Mouse (Mus musculus) thymus, postnatal 25 days (tissue): ENCODE data around the gene Fbxw19.
"Not testable (repeated sequence)": the region's sequence is repeated elsewhere in the genome, so short reads cannot be mapped to it uniquely, and the experiment has no call there.

ENCODE experiments used
- DNase-seq: peaks from one replicate; pipeline ENCODE4 v3.0.0; 2022

Gene Fbxw19

DNA sequence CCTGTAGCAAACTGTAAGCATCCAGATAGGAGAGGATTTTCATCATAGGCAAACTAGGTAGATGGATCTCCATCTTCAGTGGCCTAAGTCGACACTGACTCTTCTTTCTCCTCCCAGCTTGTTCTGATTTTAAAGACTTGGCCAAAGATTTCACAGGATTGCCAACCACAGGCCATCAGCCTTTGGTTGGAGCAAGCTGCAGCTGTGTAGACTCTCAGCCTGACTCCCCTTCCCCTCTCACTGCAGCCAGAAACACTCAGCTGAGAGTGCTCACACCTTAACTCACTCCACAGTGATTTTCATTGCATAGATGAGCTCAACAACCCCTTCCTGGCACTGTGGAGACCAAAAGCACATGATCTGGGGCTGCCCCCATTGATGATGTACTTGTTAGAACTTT is at the start of gene Fbxw19:
Gene Fbxw19, minus strand, starts transcription at position 101 of the 400 bp plus-strand sequence.
- not testable (repeated sequence) for DNase-seq

DNA sequence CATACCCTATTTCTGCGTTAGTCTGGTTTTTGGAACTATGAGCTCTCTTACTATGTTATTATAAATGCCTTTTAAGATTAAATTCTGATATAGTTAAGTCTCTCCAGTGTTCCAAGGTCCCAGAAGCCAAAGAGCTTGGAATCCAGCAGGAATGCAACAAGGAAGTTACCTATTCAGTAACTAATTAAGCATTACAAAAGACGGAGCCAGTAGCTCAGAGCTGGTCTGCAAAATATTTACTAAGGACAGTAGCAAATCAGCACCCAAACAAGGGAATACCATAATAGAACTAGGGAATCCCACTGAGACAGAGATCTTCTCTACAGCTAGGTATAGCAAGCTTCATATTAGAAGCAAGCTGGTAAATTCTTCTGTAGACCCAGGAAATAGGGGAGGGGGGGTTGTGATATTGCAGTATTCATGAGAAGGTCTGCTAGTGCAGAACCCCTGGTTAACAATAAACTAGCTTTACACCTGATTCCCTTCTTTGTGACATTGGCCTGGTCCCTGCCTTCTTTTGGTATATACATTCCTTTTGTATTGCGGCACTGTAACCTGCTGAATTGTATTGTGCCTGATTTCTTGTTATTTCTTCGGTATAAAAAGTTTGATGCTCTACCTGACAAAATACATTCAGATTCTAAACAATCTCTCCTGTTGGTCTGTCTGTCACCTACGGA is 27.9 kb upstream of the Fbxw19 start:
- no peak for DNase-seq

DNA sequence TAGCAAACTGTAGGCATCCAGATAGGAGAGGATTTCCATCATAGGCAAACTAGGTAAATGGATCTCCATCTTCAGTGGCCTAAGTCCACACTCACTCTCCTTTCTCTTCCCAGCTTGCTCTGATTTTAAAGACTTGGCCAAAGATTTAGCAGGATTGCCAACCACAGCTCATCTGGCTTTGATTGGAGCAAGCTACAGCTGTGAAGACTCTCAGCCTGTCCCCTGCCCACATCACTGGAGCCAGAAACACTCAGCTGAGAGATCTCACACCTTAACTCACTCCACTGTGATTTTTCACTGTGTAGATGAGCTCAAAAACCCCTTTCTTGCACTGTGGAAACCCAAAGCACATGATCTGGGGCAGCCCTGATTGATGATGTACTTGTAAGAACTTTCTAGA is 46.6 kb downstream of the Fbxw19 start, which contains the start of gene Fbxw16:
Gene Fbxw16, minus strand, starts transcription at position 101 of the 400 bp plus-strand sequence.
- DNase-seq = no peak

GRCm38 (mm10) chr9:109432956-109433355 is 62.7 kb downstream of the Fbxw19 start:
- no peak for DNase-seq
